Mouse (Mus musculus) midbrain, embryonic 15.5 days (tissue): ENCODE measurements around the gene Gm1673. TPM values are rescaled to one million over a fixed set of nuclear protein-coding genes. Genes with fewer than 3 reads are reported as not detected.
A peak's percentile ranks its signal among the peaks of the same experiment; 100 is the strongest.
"Not testable (repeated sequence)": the region's sequence is repeated elsewhere in the genome, so short reads cannot be mapped to it uniquely, and the experiment has no call there.

Experiments
- ATAC-seq: fragments of 200-750 bp; cut with Nextera tagmentation; replicated peaks from 2 replicates; pipeline ENCODE4 v1.8.0; 2017; ENCODE audit warnings: moderate TSS enrichment
- H3K27ac ChIP-seq: fragments of 300-500 bp; sonication (generic); 2 replicates; pipeline ENCODE4 v1.5.1; 2015; ENCODE audit warnings: mild to moderate bottlenecking, inconsistent platforms
- H3K27me3 ChIP-seq: fragments of 300-500 bp; sonication (generic); replicated peaks from 2 replicates; pipeline ENCODE4 v1.6.1; 2015; ENCODE audit warnings: inconsistent platforms
- H3K36me3 ChIP-seq: fragments of 300-500 bp; sonication (generic); replicated peaks from 2 replicates; pipeline ENCODE4 v1.6.1; 2015; ENCODE audit warnings: inconsistent platforms
- H3K4me1 ChIP-seq: fragments of 300-500 bp; sonication (generic); 2 replicates; pipeline ENCODE4 v1.6.1; 2015; ENCODE audit warnings: inconsistent platforms
- H3K4me2 ChIP-seq: fragments of 300-500 bp; sonication (generic); 2 replicates; pipeline ENCODE4 v1.6.1; 2015; ENCODE audit warnings: inconsistent platforms, mild to moderate bottlenecking, moderate library complexity
- H3K4me3 ChIP-seq: fragments of 300-500 bp; sonication (generic); 2 replicates; pipeline ENCODE4 v1.5.1; 2015; ENCODE audit warnings: mild to moderate bottlenecking, inconsistent platforms
- H3K9ac ChIP-seq: fragments of 300-500 bp; sonication (generic); 2 replicates; pipeline ENCODE4 v1.6.1; 2015; ENCODE audit warnings: mild to moderate bottlenecking, inconsistent platforms
- H3K9me3 ChIP-seq: fragments of 300-500 bp; sonication (generic); 2 replicates; pipeline ENCODE4 v1.6.1; 2016; ENCODE audit warnings: inconsistent platforms
- WGBS: fragments of 180-500 bp; shearing (Covaris S2); methylation state at CpG from one replicate; pipeline ENCODE4 v1.1.7; 2015; ENCODE audit warnings: mixed read lengths; 5-methylcytosine and 5-hydroxymethylcytosine counted together
- polyA plus RNA-seq: library from polyadenylated mRNA; unstranded; fragments of >200 nt; fragmentation: Nextera tagmentation; extraction: Ambion mirVana; gene quantifications from 2 replicates; pipeline ENCODE4 v1.2.1, GENCODE M21; 2015

The Gm1673 gene
- 583 and 656 TPM in 2 replicates for polyA plus RNA-seq

- Histone ChIP-seq H3K9ac (peak within 1 kb of the TSS; percentile 93), H3K9me3 (no peaks in the 10 kb centered on the region), H3K36me3 (peaks cover 8% of the 10 kb centered on the region), H3K4me2 (peak within 1 kb of the TSS; percentile 70), H3K4me1 (peaks cover 39% of the 10 kb centered on the region), H3K27ac (peak within 1 kb of the TSS; percentile 94), H3K4me3 (peak within 1 kb of the TSS; percentile 90), H3K27me3 (no peaks in the 10 kb centered on the region)
- ATAC-seq, result peak; percentile 92
- under 1% methylated on average over 88 of the region's 88 CpGs for WGBS
These were observed at the start of gene Gm1673 for GRCm38 (mm10) chr5:33983309-33984121. Gene Gm1673 (plus strand): TSS chr5:33983433.

- ATAC-seq, result no peak
- no peak overlapping the region for H3K27ac ChIP-seq
- no peaks in the 10 kb centered on the region for H3K9me3 ChIP-seq
- 96% methylated on average over 2 of the region's 2 CpGs for WGBS
- H3K27me3 ChIP-seq, result no peaks in the 10 kb centered on the region
- peaks cover 12% of the 10 kb centered on the region for H3K36me3 ChIP-seq
- no peak overlapping the region for H3K4me3 ChIP-seq
- H3K4me1 ChIP-seq, result peaks cover 33% of the 10 kb centered on the region
- peak overlapping the region; percentile 71 for H3K4me2 ChIP-seq
- no peak overlapping the region for H3K9ac ChIP-seq
These were observed 49.2 kb upstream of the Gm1673 start for GRCm38 (mm10) chr5:33934081-33934480.

GRCm38 (mm10) chr5:33934877-33935276 is 48.4 kb upstream of the Gm1673 start:
- H3K36me3 ChIP-seq, result peaks cover 6% of the 10 kb centered on the region
- H3K4me2 ChIP-seq, result peak overlapping the region; percentile 71
- H3K27ac ChIP-seq, result no peak overlapping the region
- H3K4me3 ChIP-seq, result peak overlapping the region; percentile 97
- no peaks in the 10 kb centered on the region for H3K27me3 ChIP-seq
- no peak overlapping the region for H3K9ac ChIP-seq
- H3K4me1 ChIP-seq, result peaks cover 33% of the 10 kb centered on the region
- ATAC-seq, result no peak
- 86% methylated on average over 7 of the region's 7 CpGs for WGBS
- no peaks in the 10 kb centered on the region for H3K9me3 ChIP-seq

- H3K27me3 ChIP-seq, result no peaks in the 10 kb centered on the region
- no peak; the same call in 1 of the 2 replicates for ATAC-seq
- H3K9ac ChIP-seq, result peak overlapping the region; percentile 92
- under 1% methylated on average over 39 of the region's 39 CpGs for WGBS
- H3K4me3 ChIP-seq, result peak overlapping the region; percentile 97
- 0 out of 2 replicates have a peak, but pooled peaks cover 3% of the 10 kb centered on the region for H3K36me3 ChIP-seq
- no peaks in the 10 kb centered on the region for H3K9me3 ChIP-seq
- H3K4me1 ChIP-seq, result peaks cover 33% of the 10 kb centered on the region
- peak overlapping the region; percentile 71 for H3K4me2 ChIP-seq
- peak overlapping the region; percentile 95 for H3K27ac ChIP-seq
These were observed 47.5 kb upstream of the Gm1673 start for GRCm38 (mm10) chr5:33935700-33936111.

GRCm38 (mm10) chr5:33936120-33936707 is 47.0 kb upstream of the Gm1673 start, which contains the start of gene Nelfa:
Gene Nelfa (minus strand): TSS chr5:33936413.
- under 1% methylated on average over 61 of the region's 61 CpGs for WGBS
- peak; percentile 98 for ATAC-seq

GRCm38 (mm10) chr5:33937230-33937629 is 46.0 kb upstream of the Gm1673 start:
- Histone ChIP-seq H3K36me3 (0 out of 2 replicates have a peak, but pooled peaks cover 3% of the 10 kb centered on the region), H3K27me3 (no peaks in the 10 kb centered on the region), H3K4me3 (peak overlapping the region; percentile 97), H3K27ac (no peak overlapping the region), H3K9me3 (no peaks in the 10 kb centered on the region; the same call in 1 of the 2 replicates), H3K9ac (no peak overlapping the region), H3K4me2 (peak overlapping the region; percentile 71; the same call in 1 of the 2 replicates), H3K4me1 (peaks cover 33% of the 10 kb centered on the region)
- ATAC-seq, result no peak
- WGBS, result 98% methylated on average over 2 of the region's 2 CpGs

More at GRCm38 (mm10) chr5:33936120-33936707, 47.0 kb upstream of the Gm1673 start, which contains the start of gene Nelfa:
- Histone ChIP-seq H3K4me3 (peak within 1 kb of the TSS; percentile 97), H3K27ac (peak within 1 kb of the TSS; percentile 95), H3K36me3 (0 out of 2 replicates have a peak, but pooled peaks cover 3% of the 10 kb centered on the region), H3K4me1 (peaks cover 33% of the 10 kb centered on the region), H3K9me3 (no peaks in the 10 kb centered on the region; the same call in 1 of the 2 replicates), H3K9ac (peak within 1 kb of the TSS; percentile 92), H3K4me2 (peak within 1 kb of the TSS; percentile 71), H3K27me3 (no peaks in the 10 kb centered on the region)

- Histone ChIP-seq H3K9me3 (no peaks in the 10 kb centered on the region; the same call in 1 of the 2 replicates), H3K9ac (no peak overlapping the region), H3K4me3 (no peak overlapping the region), H3K27me3 (no peaks in the 10 kb centered on the region), H3K27ac (no peak overlapping the region), H3K4me1 (peaks cover 28% of the 10 kb centered on the region), H3K36me3 (0 out of 2 replicates have a peak, but pooled peaks cover 3% of the 10 kb centered on the region), H3K4me2 (no peak overlapping the region)
- no peak for ATAC-seq
- WGBS, result 93% methylated on average over 3 of the region's 3 CpGs
These were observed 44.8 kb upstream of the Gm1673 start for GRCm38 (mm10) chr5:33938448-33938847.

- H3K4me3 ChIP-seq, H3K9ac ChIP-seq, H3K36me3 ChIP-seq, H3K27ac ChIP-seq, H3K27me3 ChIP-seq, H3K4me1 ChIP-seq, H3K9me3 ChIP-seq, ATAC-seq, H3K4me2 ChIP-seq: not testable (repeated sequence)
- 83% methylated on average over 16 of the region's 16 CpGs for WGBS
These were observed 36.2 kb upstream of the Gm1673 start for GRCm38 (mm10) chr5:33947035-33947434.

GRCm38 (mm10) chr5:33948314-33948713 is 34.9 kb upstream of the Gm1673 start:
- no peaks in the 10 kb centered on the region for H3K36me3 ChIP-seq
- peaks cover 7% of the 10 kb centered on the region; the same call in 1 of the 2 replicates for H3K9me3 ChIP-seq
- H3K4me3 ChIP-seq, result no peak overlapping the region
- WGBS, result 48% methylated on average over 4 of the region's 4 CpGs
- no peak for ATAC-seq
- no peaks in the 10 kb centered on the region for H3K4me1 ChIP-seq
- H3K4me2 ChIP-seq, result no peak overlapping the region
- no peak overlapping the region for H3K9ac ChIP-seq
- H3K27me3 ChIP-seq, result no peaks in the 10 kb centered on the region
- H3K27ac ChIP-seq, result 0 out of 2 replicates have a peak overlapping the region, but pooled peaks have one; percentile 15

- ATAC-seq, result no peak
- H3K9me3 ChIP-seq, result peaks cover 3% of the 10 kb centered on the region; the same call in 1 of the 2 replicates
These were observed 29.6 kb upstream of the Gm1673 start for GRCm38 (mm10) chr5:33953471-33954185.

GRCm38 (mm10) chr5:33954354-33954753 is 28.9 kb upstream of the Gm1673 start:
- Histone ChIP-seq H3K4me2 (peak overlapping the region; percentile 35), H3K9me3 (peaks cover 3% of the 10 kb centered on the region; the same call in 1 of the 2 replicates), H3K27ac (no peak overlapping the region), H3K9ac (no peak overlapping the region), H3K27me3 (no peaks in the 10 kb centered on the region), H3K4me1 (no peaks in the 10 kb centered on the region), H3K36me3 (no peaks in the 10 kb centered on the region), H3K4me3 (peak overlapping the region; percentile 27)
- WGBS, result 30% methylated on average over 10 of the region's 10 CpGs
- peak; percentile 86 for ATAC-seq

More at GRCm38 (mm10) chr5:33953471-33954185, 29.6 kb upstream of the Gm1673 start:
- Histone ChIP-seq H3K27me3 (no peaks in the 10 kb centered on the region), H3K4me2 (peak overlapping the region; percentile 35), H3K9ac (no peak overlapping the region), H3K4me3 (peak overlapping the region; percentile 27), H3K4me1 (no peaks in the 10 kb centered on the region), H3K36me3 (no peaks in the 10 kb centered on the region), H3K27ac (no peak overlapping the region)
- WGBS, result 78% methylated on average over 17 of the region's 17 CpGs
